ENCODE assay signal across 35 mouse cellular contexts in the genomic region with DNA sequence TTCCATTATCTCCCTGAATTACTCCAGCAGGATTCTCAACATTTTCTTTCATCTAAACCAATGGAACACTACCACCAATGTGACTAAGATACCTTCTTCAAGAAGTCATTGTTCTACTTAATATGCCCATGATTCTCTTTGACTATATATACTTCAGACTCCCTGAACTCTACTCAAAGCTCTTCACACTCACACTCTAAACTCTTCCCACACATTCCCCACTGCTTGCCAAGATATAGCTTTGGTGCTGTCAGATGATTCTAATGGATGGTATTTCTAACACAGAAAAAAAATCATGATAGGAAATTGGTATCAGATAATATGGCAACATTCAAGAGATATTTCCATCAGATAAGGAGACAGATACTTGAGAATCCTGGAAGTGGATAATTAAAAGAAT.
"Had no signal": no experiment of that assay in that cellular context is flagged by ENCODE, and none has a peak within 500 bp of the region (broad histone marks: within the 10 kb centered on the region; RNA-seq: fewer than 3 reads in every experiment).

No protein-coding gene starts in this region.

- H3K27ac ChIP-seq: heart, embryonic 10.5 days; heart, embryonic 13.5 days; heart, embryonic 15.5 days; hindbrain, embryonic 10.5 days; hindbrain, embryonic 12.5 days; hindbrain, embryonic 13.5 days; hindbrain, embryonic 14.5 days; hindbrain, embryonic 15.5 days; hindbrain, postnatal 0 days; intestine, embryonic 15.5 days; kidney, embryonic 15.5 days; kidney, postnatal 0 days; layer of hippocampus, adult 2 months; left cerebral cortex, adult 2 months had no signal

- ATAC-seq: hindbrain, postnatal 0 days; inflammation-experienced regulatory T-cells, adult 6 months; intestine, embryonic 15.5 days; intestine, embryonic 16.5 days; intestine, postnatal 0 days had no signal

- H3K4me1 ChIP-seq: heart, embryonic 10.5 days; heart, embryonic 12.5 days; heart, embryonic 13.5 days; heart, embryonic 15.5 days; hindbrain, embryonic 10.5 days; hindbrain, embryonic 12.5 days; hindbrain, embryonic 13.5 days; hindbrain, embryonic 15.5 days; intestine, embryonic 15.5 days; kidney, embryonic 15.5 days had no signal

- DNase-seq: heart, postnatal 10 days; heart, postnatal 14 days; heart, postnatal 36 days; heart, postnatal 4 days; kidney, adult 11 months; kidney, adult 18-20 months; kidney, adult 2 months; kidney, adult 8-10 months; kidney, adult 9 months; kidney, postnatal 10 days; kidney, postnatal 14 days; kidney, postnatal 25 days; kidney, postnatal 36 days; kidney, postnatal 4 days; layer of hippocampus, adult 9-11 months; layer of hippocampus, postnatal 36 days had no signal

- H3K36me3 ChIP-seq: heart, embryonic 15.5 days; hindbrain, embryonic 10.5 days; hindbrain, embryonic 12.5 days; hindbrain, embryonic 13.5 days; hindbrain, embryonic 15.5 days; intestine, embryonic 15.5 days had no signal

- H3K9me3 ChIP-seq: heart, embryonic 10.5 days; heart, embryonic 12.5 days; heart, embryonic 13.5 days; heart, embryonic 15.5 days; hindbrain, embryonic 10.5 days; hindbrain, embryonic 12.5 days; hindbrain, embryonic 13.5 days; hindbrain, embryonic 15.5 days; intestine, embryonic 15.5 days; kidney, embryonic 15.5 days had no signal

- H3K4me3 ChIP-seq: heart, embryonic 10.5 days; heart, embryonic 12.5 days; heart, embryonic 13.5 days; heart, embryonic 15.5 days; hindbrain, embryonic 10.5 days; hindbrain, embryonic 12.5 days; hindbrain, embryonic 13.5 days; hindbrain, embryonic 15.5 days; intestine, embryonic 15.5 days; kidney, embryonic 15.5 days; layer of hippocampus, adult 2 months; left cerebral cortex, adult 2 months had no signal

- H3K9ac ChIP-seq: heart, embryonic 12.5 days; heart, embryonic 13.5 days; heart, embryonic 15.5 days; hindbrain, embryonic 12.5 days; hindbrain, embryonic 13.5 days; hindbrain, embryonic 14.5 days; hindbrain, embryonic 15.5 days; intestine, embryonic 15.5 days; kidney, embryonic 15.5 days had no signal

- H3K27me3 ChIP-seq: heart, embryonic 12.5 days; heart, embryonic 13.5 days; heart, embryonic 15.5 days; hindbrain, embryonic 12.5 days; hindbrain, embryonic 13.5 days; hindbrain, embryonic 15.5 days; intestine, embryonic 15.5 days; kidney, embryonic 15.5 days had no signal

- H3K4me2 ChIP-seq: heart, embryonic 11.5 days; heart, embryonic 12.5 days; heart, embryonic 13.5 days; heart, embryonic 15.5 days; hindbrain, embryonic 12.5 days; hindbrain, embryonic 13.5 days; hindbrain, embryonic 14.5 days; hindbrain, embryonic 15.5 days; intestine, embryonic 15.5 days; kidney, embryonic 15.5 days had no signal
